Mouse (Mus musculus) brain, embryonic 14.5 days (tissue): ENCODE measurements around the gene Tnfaip8l3. TPM values are rescaled to one million over a fixed set of nuclear protein-coding genes. Genes with fewer than 3 reads are reported as not detected.
"Not testable (repeated sequence)": the region's sequence is repeated elsewhere in the genome, so short reads cannot be mapped to it uniquely, and the experiment has no call there.

Experiments used
- DNase-seq: peaks from one replicate; pipeline ENCODE4 v3.0.0-alpha.2; 2011; ENCODE audit warnings: low read depth
- CTCF ChIP-seq: fragments of 200-500 bp; IDR thresholded peaks from 2 replicates; pipeline ENCODE4 v1.5.1; 2012; ENCODE audit warnings: inconsistent platforms, mild to moderate bottlenecking, moderate library complexity, borderline replicate concordance; ENCODE audit not compliant: insufficient read depth, insufficient read length; ENCODE audit errors: extremely low read depth
- POLR2A ChIP-seq: fragments of 200-500 bp; IDR thresholded peaks from 2 replicates; pipeline ENCODE4 v1.6.1; 2012; ENCODE audit warnings: mild to moderate bottlenecking, inconsistent platforms, borderline replicate concordance; ENCODE audit not compliant: poor library complexity, insufficient read depth, insufficient read length, severe bottlenecking; ENCODE audit errors: extremely low read depth
- polyA plus RNA-seq: library from polyadenylated mRNA; depleted of rRNA; stranded (reverse); fragments of >200 nt; gene quantifications from 2 replicates; pipeline ENCODE4 v1.2.3, GENCODE M21; 2012

Tnfaip8l3 gene
- polyA plus RNA-seq, 1 experiment, result 0.53 TPM

DNA sequence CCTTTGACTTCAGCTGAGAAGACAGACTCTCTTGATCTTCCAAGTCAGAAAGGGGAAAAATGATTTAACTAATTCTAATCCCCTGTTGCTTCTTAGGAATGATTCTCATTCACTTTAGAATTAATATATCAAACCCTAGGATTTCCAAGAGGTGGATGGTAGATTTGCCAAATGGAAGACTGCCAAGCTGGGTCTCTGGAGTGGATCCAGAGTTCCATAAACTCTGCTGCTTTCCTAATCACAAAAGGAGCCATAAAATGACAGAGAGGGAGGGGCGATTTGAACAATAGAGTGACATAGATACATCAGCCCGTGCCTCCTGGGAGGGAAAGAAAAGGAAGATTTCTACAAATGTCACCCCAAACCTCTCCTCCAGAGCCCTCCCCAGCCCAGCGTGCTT lies 3.4 kb downstream of the Tnfaip8l3 start:
- peak; percentile 63 for DNase-seq
- no peak for TF ChIP-seq CTCF
- no peak for TF ChIP-seq POLR2A

GRCm38 (mm10) chr9:54063655-54064054 lies 4.5 kb downstream of the Tnfaip8l3 start:
- TF ChIP-seq POLR2A, result no peak
- TF ChIP-seq CTCF, result no peak
- DNase-seq, result no peak

DNA sequence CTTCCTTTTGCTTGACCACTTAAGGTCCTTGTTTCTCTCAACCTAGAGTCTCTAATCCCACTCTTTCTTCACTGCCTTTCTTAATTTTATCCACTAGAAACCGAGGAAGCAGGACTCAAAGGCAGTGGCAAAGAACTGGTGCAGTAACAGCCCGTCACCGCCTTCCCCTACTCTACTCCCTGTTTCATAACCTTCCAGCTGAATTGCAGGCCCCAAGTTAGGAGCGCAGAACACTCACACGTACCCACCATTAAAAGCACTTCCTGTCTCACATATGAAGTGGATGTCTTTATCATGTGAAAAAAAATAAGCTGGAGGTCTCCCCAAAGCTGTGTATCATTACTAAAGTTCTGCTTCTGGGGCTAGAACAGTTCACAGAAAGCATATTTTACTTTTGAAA lies 6.5 kb downstream of the Tnfaip8l3 start:
- no peak for DNase-seq
- TF ChIP-seq POLR2A, result no peak
- no peak for TF ChIP-seq CTCF

GRCm38 (mm10) chr9:54051298-54052068 lies 16.7 kb downstream of the Tnfaip8l3 start:
- no peak for TF ChIP-seq CTCF
- TF ChIP-seq POLR2A, result no peak
- no peak for DNase-seq

GRCm38 (mm10) chr9:54048978-54049377 lies 19.2 kb downstream of the Tnfaip8l3 start:
- TF ChIP-seq CTCF, result no peak
- no peak for TF ChIP-seq POLR2A
- DNase-seq, result no peak

- TF ChIP-seq CTCF (no peak), POLR2A (no peak)
- DNase-seq, result no peak
Observed at GRCm38 (mm10) chr9:54043067-54043466, 25.1 kb downstream of the Tnfaip8l3 start.

DNA sequence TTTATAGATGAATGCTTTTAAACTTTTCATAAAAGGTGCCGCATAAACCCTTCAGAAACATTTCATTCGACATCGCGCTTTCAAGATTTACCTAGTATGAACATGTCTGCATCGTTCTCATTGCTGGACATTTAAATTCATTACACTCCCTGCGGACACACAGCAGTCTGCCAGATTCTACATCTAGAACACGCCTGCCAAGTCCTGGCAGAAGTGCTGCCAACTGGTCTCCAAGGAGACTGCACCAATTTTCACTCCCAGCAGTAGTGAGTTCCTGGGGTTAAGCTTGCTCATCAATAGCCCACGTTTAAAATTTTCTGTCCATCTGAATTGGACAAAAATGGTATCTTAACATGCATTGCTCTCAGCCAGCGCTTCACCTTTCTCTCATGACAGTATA lies 30.5 kb downstream of the Tnfaip8l3 start:
- DNase-seq, result peak; percentile 91
- TF ChIP-seq POLR2A (no peak), CTCF (no peak)

- TF ChIP-seq CTCF (no peak), POLR2A (no peak)
- DNase-seq, result no peak
Observed at GRCm38 (mm10) chr9:54034691-54035090, 33.5 kb downstream of the Tnfaip8l3 start.

GRCm38 (mm10) chr9:54022795-54023194 lies 45.4 kb downstream of the Tnfaip8l3 start:
- DNase-seq, result peak; percentile 20
- TF ChIP-seq POLR2A, result no peak
- TF ChIP-seq CTCF, result no peak

DNA sequence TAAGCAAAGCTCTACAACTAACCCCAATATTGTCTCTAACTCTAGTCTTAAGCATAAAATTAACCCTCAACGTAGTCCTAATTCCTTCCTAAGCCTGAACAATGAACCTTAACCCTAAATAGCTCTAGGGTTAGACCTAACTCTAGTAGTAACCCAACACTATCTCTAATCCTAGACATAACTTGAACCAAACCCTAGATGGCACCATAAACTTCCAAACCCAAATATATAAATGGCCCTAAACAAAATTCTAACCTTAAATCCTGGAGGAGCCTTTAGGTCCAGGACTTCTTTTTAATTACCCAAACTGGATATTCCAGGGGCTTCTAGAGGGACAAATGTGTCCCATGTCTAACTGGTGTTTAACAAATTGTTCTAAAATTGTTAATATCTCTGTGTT lies 73.7 kb downstream of the Tnfaip8l3 start:
- DNase-seq, result no peak
- TF ChIP-seq POLR2A, result no peak
- TF ChIP-seq CTCF, result no peak

DNA sequence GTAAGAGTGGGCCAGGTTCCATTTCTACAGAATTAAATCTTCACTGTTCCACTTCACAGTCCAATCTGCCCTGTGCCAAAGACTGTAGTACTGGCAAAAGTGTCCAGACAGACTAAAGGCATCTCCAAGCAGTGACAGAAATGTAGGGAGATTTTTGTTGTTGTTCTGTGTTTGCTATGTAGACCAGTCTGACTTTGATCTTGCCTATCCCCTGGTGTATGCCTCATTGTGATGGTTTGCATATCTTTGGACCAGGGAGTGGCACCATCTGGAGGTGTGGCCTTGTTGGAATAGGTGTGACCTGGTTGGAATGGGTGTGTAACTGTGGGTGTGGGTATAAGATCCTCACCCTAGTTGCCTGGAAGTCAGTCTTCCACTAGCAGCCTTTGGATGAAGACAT lies 75.6 kb downstream of the Tnfaip8l3 start:
- not testable (repeated sequence) for DNase-seq

- peak; percentile 84 for DNase-seq
- no peak for TF ChIP-seq POLR2A
- TF ChIP-seq CTCF, result peak; percentile 83
Observed at GRCm38 (mm10) chr9:53990921-53991320, 77.3 kb downstream of the Tnfaip8l3 start.

DNA sequence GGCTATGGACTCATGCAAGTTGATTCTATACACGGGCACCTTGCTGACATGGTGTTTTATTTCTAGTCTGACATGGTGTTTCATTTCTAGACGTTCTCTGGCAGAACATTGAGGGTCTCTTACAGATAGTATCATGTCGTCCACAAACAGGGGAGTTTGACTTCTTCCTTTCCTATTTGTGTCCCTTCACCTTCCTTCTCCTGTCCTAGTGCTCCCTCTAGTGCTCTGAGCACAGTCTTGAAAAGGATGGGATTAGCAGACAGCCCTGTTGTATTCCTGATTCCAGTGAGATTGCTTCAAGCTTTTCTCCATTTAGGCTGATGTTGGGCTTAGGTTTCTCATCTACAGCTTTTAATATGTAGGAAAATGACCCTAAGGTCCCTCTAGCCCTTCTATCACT lies 81.2 kb downstream of the Tnfaip8l3 start:
- TF ChIP-seq POLR2A (no peak), CTCF (peak; percentile 71; the same call in 1 of the 2 replicates)
- peak; percentile 88 for DNase-seq

DNA sequence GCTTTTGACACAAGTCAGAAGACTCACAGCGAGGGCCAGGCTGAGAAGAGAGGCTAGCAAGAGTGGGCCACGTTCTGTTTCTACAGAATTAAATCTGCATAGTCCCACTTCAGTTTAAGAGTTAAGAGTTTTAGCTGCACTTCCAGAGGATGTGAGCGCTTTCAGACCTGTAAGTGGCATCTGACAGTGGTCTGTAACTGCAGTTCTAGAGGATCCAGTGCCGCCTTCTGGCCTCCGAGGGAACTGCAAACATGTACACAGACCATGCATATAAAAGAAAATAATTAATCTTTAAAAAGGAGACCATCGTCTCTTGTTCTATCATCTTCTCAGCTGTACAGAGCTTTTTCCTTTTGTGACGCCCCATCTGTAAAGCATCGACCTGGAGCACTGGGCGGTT lies 83.3 kb downstream of the Tnfaip8l3 start:
- TF ChIP-seq POLR2A (no peak), CTCF (peak; percentile 77)
- peak; percentile 78 for DNase-seq

- DNase-seq, result peak; percentile 85
- TF ChIP-seq POLR2A (no peak), CTCF (peak; percentile 41; the same call in 1 of the 2 replicates)
Observed at GRCm38 (mm10) chr9:53975122-53975518, 93.1 kb downstream of the Tnfaip8l3 start, which contains the start of gene Elmod1. Elmod1 (minus strand) TSS chr9:53975301.
